Mouse (Mus musculus): Measurements from ENCODE around the gene Nmrk2. TPM values are rescaled to one million over a fixed set of nuclear protein-coding genes. Genes with fewer than 3 reads are reported as not detected.
"Not testable (repeated sequence)": the region's sequence is repeated elsewhere in the genome, so short reads cannot be mapped to it uniquely, and the experiment has no call there.

Gene Nmrk2
- polyA plus RNA-seq, 2 experiments from 2014 or later = 0.31 to 0.44 TPM

DNA sequence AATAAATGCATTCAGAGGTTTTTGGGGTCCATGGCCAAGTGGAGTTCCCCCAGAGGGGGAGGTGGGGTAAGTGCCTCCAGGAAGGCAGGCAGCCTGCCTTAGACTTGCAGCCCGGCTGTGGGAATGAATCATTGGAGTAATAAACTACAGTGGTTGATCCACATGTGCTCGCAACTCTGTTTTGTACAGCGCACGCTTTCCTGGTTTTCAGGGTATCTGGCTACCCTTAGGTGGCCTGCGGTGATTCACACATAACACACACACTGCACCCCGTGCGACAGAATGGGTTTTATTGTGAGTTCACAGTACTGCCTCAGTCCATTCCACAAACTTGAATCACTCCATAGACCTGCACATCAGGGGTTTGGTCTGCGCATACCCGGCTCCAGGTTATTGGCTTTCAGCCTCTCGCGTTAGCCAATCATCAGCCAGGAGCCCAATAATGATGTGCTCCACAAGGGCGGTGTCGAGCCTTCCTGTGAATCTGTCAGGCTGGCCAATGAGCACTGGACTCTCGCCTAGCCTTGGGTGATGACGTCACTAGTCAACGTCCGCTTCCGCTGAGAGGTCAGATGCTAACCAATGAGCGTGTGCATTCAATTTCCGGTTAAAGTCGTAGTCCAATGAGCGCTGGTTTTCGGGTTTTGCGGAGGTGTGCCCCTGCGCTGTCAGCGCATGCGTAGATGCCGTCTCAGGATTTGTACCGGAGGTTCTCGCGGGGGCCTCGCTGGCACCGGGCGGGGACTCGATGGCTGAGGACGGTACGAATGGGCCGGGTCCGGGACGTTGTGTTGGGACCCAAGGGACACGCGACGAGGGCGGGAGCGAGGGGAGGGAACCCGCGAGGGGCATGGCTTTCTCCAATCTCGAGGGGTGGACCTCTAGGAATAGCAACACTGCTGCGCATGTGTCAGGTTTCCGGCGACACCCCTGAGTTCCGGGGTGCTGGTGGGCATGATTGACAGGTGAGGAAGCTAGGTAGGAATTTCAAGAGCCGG lies 19.2 kb downstream of the Nmrk2 start, which contains the start of gene Dapk3:
Dapk3 (plus strand) TSS at position 670 of the 998 bp plus-strand sequence.
- ATAC-seq = peak; percentile 94

DNA sequence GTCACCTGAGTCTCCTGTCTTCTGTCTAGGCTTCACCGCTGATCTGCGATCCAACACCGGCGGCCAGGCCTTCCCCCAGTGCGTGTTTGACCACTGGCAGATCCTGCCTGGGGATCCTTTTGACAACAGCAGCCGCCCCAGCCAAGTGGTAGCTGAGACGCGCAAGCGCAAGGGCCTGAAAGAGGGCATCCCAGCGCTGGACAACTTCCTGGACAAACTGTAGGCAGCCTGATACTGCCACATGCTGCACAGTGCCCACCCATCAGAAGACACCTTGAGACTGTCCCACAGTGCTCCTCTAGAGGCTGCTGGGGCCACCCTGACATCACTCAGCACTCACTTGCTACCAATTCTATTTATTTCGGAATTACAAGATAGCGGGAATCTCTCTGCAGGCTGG lies 20.0 kb downstream of the Nmrk2 start:
- not testable (repeated sequence) for ATAC-seq

DNA sequence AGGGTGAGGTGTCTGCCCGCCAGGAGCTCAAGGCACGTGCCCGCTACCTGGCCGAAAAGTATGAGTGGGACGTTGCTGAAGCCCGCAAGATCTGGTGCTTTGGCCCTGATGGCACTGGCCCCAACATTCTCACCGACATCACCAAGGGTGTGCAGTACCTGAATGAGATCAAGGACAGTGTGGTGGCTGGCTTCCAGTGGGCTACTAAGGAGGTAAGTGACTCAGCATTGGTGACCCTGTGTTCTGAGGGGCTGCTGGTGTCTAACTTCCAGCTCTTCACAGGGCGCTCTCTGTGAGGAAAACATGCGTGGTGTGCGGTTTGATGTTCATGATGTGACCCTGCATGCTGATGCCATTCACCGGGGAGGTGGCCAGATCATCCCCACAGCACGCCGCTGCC lies 20.9 kb downstream of the Nmrk2 start:
- ATAC-seq = no peak

DNA sequence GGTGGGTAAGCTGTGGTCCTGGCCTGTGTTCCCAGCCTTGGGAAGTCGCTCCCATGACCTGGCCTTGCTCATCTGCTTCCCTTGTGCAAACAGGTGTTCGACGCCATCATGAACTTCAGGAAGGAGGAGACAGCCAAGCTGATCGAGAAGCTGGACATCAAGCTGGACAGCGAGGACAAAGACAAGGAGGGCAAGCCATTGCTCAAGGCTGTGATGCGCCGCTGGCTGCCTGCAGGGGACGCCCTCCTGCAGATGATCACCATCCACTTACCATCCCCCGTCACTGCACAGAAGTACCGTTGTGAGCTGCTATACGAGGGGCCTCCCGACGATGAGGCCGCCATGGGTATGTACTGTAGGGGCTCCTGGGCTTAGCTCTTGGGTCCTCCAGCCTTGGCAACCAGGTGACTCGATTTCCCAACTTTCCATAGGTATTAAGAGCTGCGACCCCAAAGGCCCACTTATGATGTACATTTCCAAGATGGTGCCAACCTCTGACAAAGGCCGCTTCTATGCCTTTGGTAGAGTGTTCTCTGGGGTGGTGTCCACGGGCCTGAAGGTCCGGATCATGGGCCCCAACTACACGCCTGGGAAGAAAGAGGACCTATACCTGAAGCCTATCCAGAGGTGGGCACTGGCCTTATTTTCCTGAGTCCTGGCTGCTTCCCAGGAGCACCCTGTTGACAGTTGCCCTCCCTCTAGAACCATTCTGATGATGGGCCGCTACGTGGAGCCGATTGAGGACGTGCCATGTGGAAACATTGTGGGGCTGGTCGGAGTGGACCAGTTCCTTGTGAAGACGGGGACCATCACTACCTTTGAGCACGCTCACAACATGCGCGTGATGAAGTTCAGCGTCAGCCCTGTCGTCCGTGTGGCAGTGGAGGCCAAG lies 22.2 kb downstream of the Nmrk2 start:
- ATAC-seq = no peak

DNA sequence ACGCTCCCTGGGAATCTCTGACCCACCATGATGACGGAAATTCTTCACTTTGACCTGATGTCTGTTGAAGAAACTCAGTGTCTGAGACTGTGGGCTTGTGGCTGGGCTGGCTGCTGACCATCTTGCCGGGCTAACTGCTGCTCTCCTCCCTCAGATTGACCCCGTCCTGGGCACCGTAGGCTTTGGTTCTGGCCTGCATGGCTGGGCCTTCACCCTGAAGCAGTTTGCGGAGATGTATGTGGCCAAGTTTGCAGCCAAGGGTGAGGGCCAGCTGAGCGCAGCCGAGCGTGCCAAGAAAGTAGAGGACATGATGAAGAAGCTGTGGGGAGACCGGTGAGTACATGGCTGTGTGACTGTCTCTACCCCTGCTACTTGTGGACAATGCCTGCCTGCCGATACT lies 22.9 kb downstream of the Nmrk2 start:
- ATAC-seq = no peak

DNA sequence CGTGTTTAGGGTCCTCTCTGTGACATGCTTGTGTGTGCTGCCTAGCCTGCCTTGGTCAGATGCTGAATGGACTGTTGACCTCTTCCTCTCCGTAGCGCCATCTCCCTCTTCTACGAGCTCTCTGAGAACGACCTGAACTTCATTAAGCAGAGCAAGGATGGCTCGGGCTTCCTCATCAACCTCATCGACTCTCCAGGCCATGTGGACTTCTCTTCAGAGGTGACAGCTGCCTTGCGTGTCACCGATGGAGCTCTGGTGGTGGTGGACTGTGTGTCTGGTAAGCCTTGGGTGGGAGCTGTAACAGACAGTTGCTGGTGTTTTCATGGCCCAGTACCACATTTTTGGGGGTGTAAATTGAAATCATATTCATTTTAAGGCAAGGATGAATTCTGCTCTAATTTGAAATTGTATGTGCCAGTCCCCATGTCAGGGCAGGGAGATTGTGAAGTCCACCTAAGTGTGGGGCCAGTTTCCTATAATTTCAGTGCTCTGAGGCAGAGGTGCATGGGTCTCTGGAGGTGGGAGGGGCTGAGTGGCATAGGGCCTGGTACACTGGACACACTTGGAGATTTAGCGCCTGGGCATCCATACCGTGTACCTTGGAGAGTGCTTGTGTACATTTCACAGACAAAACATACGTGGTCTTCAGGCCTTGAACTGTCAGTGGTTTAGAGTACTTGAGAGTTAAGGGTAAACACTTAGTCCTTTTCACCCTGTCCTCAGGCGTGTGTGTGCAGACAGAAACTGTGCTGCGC lies 23.7 kb downstream of the Nmrk2 start:
- ATAC-seq = no peak

DNA sequence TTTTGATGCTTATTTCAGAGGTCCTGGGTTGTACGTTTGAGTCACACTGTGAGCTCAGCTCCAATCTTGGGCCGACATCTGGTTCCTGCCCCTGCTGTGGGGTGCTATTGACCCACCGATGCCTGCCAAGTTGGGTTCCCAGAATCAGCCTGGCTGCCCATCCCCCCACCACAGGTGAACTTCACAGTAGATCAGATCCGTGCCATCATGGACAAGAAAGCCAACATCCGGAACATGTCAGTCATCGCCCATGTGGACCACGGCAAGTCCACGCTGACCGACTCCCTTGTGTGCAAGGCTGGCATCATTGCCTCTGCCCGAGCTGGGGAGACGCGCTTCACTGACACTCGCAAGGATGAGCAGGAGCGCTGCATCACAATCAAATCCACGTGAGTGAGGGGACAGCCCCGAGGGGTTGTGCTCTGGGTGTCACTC lies 24.3 kb downstream of the Nmrk2 start:
- no peak for ATAC-seq

DNA sequence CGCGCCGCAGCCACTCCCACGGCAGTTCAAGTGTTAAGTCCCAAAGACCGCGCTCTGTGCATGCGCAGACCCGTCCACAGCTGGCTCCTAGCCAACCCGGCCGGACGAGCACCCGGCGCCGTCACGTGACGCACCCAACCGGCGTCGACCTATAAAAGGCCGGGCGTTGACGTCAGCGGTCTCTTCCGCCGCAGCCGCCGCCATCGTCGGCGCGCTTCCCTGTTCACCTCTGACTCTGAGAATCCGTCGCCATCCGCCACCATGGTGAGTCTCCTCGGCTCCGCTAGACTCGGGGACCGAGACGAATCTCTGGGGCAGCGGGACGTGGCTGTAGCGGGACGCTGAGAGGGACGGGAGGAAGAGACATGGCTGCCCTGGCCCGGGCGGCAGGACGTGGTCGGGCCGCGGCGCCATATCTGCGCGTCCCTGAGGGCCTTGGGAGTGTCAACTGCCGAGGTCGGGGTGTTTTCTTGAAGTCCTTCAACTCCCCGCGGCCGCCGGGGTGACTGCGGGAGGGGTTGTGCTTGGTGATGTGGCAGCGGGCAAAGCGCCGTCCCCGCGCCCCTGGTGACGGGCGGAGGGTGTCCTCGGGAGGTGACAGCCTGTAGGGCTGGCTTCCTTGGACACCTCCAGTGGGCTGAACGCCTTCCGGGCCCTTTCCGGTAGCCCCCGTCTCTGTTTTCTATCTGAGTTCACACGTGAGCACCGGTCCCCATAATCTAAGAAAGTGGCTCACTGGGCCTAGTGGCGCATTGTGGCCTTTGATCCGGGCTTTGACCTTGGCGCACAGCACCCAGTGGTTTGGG lies 25.2 kb downstream of the Nmrk2 start, which contains the start of gene Eef2:
Eef2 (plus strand) TSS at position 166 of the 806 bp plus-strand sequence.
- peak; percentile 73 for ATAC-seq

DNA sequence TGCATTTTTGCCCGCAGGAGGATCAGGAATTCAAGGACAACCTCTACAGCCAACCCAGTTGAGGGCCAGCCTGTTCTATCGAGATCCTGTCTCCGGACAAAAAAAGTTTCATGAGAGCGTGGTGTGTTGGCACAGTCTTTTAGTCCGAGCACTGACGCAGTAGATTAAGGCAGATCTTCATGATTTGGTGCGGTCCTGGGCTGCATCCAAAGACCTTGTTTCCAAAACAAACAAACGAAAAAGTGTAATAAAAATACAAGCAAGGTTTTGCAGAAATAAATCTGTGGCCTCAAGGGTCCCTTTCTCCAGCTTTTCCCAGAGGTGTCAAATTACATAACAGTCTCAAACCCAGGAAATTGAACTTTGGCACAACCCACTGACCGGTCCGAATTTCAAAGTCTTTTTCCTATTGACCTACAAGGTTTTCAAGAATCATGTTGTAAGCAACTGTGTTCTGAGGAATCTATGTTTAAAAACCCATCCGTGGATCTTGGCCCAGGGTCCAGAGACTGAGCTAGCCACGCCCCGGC lies 25.9 kb downstream of the Nmrk2 start:
- no peak for ATAC-seq

DNA sequence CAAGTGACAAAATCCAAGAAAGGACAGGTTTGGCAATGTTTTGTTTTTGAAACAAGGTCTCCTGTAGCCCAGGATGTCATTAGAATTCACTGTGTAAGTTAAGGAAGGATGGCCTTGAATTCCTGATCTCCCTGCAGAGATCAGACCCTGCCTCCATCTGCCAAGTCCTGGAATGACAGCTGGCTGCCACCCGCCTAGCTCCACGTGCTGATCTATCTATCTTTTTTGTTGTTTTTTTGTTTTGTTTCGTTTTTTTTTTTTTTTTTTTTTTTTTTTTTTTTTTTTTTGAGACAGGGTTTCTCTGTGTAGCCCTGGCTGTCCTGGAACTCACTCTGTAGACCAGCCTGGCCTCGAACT lies 26.5 kb downstream of the Nmrk2 start:
- not testable (repeated sequence) for ATAC-seq

DNA sequence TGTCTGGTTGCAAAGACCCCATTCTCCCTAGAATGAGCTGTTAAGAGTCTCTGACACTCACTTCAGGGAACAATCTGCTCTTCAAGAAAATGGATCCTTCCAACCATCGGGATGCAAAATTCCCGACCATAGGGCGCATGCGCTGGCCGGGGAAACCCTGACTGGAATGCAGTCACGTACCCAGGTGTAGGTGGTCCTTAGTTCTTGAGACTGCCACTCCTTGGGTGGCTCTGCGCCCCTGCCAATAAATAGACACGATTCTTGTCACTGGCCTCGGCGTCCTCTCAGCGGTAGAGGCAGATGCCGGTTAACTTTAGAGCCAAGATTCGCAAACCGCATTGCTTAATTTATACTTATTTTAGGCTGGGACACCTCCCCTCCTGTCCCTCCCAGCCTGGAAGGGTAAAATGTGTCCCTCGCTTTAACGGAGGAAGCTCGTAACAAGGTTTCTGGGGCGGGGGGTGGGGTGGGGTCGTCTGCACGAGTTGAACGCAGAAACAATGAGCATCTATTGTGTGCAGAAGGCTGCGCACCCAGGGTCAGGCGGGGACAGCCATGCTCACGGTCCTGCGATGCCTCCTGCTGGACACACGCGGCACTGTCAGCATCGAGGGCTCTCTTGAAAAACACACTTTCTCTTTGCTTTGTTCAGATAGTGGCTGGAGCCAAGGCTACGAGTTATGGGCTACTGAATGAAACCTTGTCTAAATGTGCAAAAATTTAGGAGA lies 27.1 kb downstream of the Nmrk2 start:
- ATAC-seq = peak; percentile 51

DNA sequence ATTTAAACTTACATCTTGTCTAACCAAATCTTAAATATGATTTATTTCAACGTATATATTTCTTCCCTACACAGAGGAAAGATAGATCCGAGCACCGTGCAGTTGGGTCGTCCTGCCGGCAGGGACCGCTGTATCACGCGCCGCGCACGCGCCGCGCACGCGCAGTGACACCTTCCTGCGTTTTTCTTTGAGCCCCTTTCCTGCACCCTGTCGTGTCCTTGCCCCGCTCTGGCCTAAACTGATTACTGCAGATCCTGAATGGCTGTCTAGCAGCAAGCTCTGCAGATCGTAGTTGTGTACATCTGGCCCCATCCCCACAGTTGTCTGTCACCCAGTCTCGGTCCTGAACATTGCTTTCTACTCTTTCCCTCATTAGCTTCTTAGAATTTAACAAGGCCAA lies 28.7 kb downstream of the Nmrk2 start:
- peak; percentile 36 for ATAC-seq

DNA sequence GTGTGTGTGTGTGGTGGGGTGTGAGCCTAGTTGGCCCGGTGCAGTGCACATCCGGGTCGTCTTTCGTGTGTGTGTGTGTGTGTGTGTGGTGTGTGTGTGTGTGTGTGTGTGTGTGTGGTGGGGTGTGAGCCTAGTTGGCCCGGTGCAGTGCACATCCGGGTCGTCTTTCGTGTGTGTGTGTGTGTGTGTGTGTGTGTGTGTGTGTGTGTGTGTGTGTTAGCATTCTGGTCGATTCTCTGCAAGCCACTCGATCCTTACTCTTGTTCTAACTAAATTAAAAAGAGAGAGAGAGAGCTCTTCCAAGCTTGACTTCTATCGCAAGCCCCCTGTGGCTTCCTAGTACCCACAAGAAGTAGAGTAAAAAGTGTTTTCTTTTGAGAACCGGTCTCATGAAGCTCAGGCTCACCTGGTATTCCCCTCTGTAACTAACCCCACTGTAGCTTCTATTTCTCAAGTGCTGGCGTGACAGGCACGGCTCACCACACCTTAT lies 32.4 kb downstream of the Nmrk2 start:
- peak; percentile 40 for ATAC-seq

DNA sequence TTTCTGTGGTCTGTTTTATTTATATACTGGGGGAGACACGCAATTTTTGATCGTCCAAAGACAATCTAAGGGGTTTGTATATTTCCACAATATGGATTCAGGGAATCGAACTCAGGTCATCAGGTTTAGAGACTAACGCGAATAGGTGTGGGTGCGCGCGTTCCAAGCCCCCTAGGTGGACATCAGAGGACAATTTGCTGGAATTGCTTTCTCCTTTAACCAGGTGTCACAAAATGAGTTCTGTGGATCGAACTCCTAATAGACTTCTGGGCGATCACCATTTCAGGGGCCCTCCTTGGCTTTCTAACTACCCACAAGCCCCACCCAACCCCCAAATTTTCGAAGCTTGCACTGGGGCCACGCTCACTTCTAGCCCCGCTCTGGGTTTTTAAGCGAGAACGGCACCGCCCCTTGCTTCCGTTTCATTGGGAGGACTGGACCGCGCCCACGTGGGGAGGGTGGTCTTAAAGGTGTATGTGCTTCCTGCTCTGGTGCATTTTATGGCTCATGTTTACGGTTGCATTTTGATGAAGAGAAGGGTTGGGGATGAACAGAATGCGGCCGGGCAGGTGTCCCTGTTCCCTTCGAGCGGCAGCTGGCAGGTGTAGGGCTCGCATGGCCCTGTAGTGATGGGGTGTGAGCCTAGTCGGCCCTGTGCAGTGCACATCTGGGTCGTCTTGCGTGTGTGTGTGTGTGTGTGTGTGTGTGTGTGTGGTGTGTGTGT lies 33.2 kb downstream of the Nmrk2 start:
- peak; percentile 45 for ATAC-seq

DNA sequence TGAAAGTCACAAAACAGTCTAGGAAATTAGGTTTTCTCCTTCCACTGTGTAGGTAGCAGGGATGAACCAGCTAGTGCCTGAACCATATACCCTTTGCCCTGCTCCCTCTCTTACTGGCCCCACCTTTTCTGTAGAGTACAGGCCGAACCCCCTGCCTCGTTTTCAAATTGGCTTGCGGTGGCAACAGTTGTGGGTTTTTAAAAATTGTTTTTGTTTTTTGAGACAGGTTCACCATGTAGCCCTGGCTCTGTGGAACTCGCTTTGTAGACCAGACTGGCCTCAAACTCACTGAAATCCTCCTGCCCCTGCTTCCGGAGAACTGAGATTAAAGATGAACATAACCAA lies 33.8 kb downstream of the Nmrk2 start:
- ATAC-seq = peak; percentile 22

DNA sequence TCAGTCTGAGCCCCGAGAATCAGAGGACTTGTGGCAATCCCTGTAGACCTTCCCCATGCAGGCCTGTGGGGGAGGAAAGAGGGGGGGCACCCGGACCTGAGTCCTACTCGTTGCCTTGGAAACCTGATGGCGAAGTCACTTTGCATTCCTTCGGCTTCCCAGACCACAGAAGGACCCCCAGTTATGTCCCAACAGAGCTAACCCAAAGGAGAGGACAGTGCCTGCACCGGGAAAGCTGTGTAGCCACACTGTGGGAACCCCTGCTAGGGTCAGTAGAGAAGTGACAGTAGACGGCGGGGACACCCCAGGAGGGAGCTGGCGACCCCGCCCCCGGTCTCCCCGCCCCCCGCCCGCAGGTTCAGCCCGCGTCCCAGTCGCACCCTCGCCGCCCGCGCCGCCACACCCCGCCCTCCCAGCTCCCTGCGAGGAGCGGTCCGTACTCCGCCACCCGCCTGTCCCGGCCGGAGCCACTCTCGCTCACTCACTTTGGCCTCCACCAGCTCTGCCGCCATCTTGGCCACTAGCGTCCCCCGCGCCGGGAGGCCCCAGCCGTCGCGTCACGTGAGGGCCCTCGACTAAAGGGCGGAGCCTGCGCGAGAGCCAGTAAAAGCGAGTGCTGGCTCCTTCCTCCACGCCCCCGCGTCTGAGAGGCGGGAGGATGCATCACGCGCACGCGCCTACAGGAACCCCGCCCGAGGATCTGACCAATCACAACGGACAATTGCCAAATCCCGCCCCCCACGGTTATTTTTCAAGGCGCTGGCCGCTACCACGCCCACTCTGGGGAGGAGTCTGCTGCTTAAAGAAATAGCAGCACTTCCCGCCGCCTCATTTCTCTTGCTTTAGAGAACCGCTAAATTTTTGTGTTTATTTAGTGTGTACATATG lies 34.4 kb downstream of the Nmrk2 start, which contains the start of gene Pias4:
Pias4 (minus strand) TSS at position 724 of the 887 bp plus-strand sequence.
- ATAC-seq = peak; percentile 82

DNA sequence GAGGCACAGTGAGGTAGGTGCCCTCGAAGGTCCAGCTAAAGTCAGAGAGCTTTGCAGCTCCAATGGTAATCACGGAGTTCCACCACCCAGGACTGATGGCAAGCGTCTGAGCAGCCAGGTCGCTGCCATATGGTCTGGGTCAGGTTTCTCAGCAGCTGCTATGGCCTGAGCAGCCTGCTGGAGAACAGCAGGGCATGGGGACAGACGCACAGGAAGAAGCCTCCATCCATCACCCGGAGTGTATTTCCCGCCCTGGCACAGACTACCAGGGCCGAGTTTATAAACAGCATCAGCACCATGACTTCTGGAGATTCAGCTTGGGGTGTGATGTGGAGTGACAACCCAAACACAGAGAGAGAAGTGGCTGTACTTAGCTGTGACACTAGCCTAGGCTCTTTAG lies 36.7 kb downstream of the Nmrk2 start:
- ATAC-seq = no peak

DNA sequence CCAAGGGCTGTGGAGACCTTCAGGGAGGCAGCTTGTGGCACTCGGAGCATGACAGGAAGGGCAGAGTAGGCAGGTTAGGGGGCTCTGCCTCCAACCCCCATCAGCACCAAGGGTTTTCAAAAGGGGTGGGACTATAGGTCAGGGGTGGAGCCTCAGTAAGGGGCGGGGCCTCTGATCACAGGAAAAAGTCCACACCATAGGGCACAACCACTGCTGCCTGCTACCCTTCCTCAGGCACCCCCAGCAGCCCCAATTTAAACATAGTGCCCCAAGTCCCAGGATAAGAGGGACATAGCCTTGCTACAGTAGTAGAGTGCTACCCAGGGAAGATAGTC lies 39.6 kb downstream of the Nmrk2 start:
- ATAC-seq = no peak

All from CD4-positive, CD25-positive, alpha-beta regulatory T cell, adult 4 months (primary cell).